19 mouse cellular contexts compared by ENCODE assay signal in genomic region chr14:60539040-60539439, GRCm38 (mm10).
DNase-seq lines count a peak whose midpoint lies in the region; ATAC-seq and TF ChIP-seq lines count a peak whose summit lies in the region.
"Had no signal": no experiment of that assay in that cellular context is flagged by ENCODE, and none has a peak within 500 bp of the region (broad histone marks: within the 10 kb centered on the region; RNA-seq: fewer than 3 reads in every experiment).

No protein-coding gene starts in this region.

- no peak for TF ChIP-seq POLR2A in kidney, adult 2 months (IDR thresholded peaks at IDR 0.05; ENCODE audit: low read depth, low read length)

- no peak overlapping the region for H3K9ac ChIP-seq in forebrain, embryonic 14.5 days (ENCODE audit: low read length)
- no peak overlapping the region for H3K9ac ChIP-seq in forebrain, embryonic 12.5 days
- no peak overlapping the region for H3K9ac ChIP-seq in kidney, embryonic 15.5 days
- H3K9ac ChIP-seq in lung, embryonic 16.5 days (ENCODE audit: low read length), result no peak overlapping the region
- H3K9ac ChIP-seq: embryonic facial prominence, embryonic 13.5 days; forebrain, embryonic 15.5 days; midbrain, embryonic 15.5 days had no signal

- TF ChIP-seq CTCF in kidney, adult 2 months (conservative IDR thresholded peaks at IDR 0.05; ENCODE audit: insufficient read depth, insufficient read length, low read depth, low read length), result peak; percentile 40; the same call in 1 of the 2 replicates

- H3K27ac ChIP-seq in forebrain, embryonic 14.5 days (ENCODE audit: low read depth, low read length), result no peak overlapping the region
- no peak overlapping the region for H3K27ac ChIP-seq in forebrain, embryonic 12.5 days
- H3K27ac ChIP-seq in kidney, adult 2 months (ENCODE audit: insufficient read depth, low read depth, low read length), result 0 out of 2 replicates have a peak overlapping the region, but pooled peaks have one; percentile 26
- H3K27ac ChIP-seq in kidney, embryonic 15.5 days, result no peak overlapping the region
- no peak overlapping the region for H3K27ac ChIP-seq in lung, embryonic 16.5 days (ENCODE audit: low read length)
- H3K27ac ChIP-seq: forebrain, embryonic 15.5 days; midbrain, embryonic 15.5 days had no signal

- peaks cover 2% of the 10 kb centered on the region; the same call in 1 of the 2 replicates for H3K4me1 ChIP-seq in forebrain, embryonic 14.5 days (ENCODE audit: control insufficient read depth, insufficient read depth, low read length)
- peaks cover 4% of the 10 kb centered on the region for H3K4me1 ChIP-seq in forebrain, embryonic 12.5 days
- no peaks in the 10 kb centered on the region for H3K4me1 ChIP-seq in kidney, adult 2 months (ENCODE audit: control insufficient read depth, insufficient read depth, low read length)
- peaks cover 15% of the 10 kb centered on the region; the same call in 1 of the 2 replicates for H3K4me1 ChIP-seq in kidney, embryonic 15.5 days
- peaks cover 5% of the 10 kb centered on the region for H3K4me1 ChIP-seq in lung, embryonic 16.5 days (replicated peaks; ENCODE audit: control insufficient read depth, insufficient read depth, low read length)

- no peaks in the 10 kb centered on the region for H3K9me3 ChIP-seq in forebrain, embryonic 14.5 days (replicated peaks; ENCODE audit: control insufficient read depth, low read length)
- H3K9me3 ChIP-seq in forebrain, embryonic 12.5 days, result 0 out of 2 replicates have a peak, but pooled peaks cover 3% of the 10 kb centered on the region
- H3K9me3 ChIP-seq in kidney, embryonic 15.5 days (replicated peaks), result no peaks in the 10 kb centered on the region
- no peaks in the 10 kb centered on the region for H3K9me3 ChIP-seq in lung, embryonic 16.5 days (ENCODE audit: control insufficient read depth, low read length)
- H3K9me3 ChIP-seq: embryonic facial prominence, embryonic 13.5 days; forebrain, embryonic 15.5 days; midbrain, embryonic 15.5 days had no signal

- H3K36me3 ChIP-seq in forebrain, embryonic 14.5 days (ENCODE audit: control insufficient read depth, insufficient read depth, low read length), result no peaks in the 10 kb centered on the region
- H3K36me3 ChIP-seq in forebrain, embryonic 12.5 days (replicated peaks), result no peaks in the 10 kb centered on the region
- H3K36me3 ChIP-seq in kidney, adult 2 months (ENCODE audit: control insufficient read depth, insufficient read depth, low read length), result no peaks in the 10 kb centered on the region
- no peaks in the 10 kb centered on the region for H3K36me3 ChIP-seq in kidney, embryonic 15.5 days
- no peaks in the 10 kb centered on the region for H3K36me3 ChIP-seq in lung, embryonic 16.5 days (ENCODE audit: control insufficient read depth, insufficient read depth, low read length)
- H3K36me3 ChIP-seq: embryonic facial prominence, embryonic 13.5 days; forebrain, embryonic 15.5 days; midbrain, embryonic 15.5 days had no signal

- no peaks in the 10 kb centered on the region for H3K27me3 ChIP-seq in forebrain, embryonic 14.5 days (replicated peaks; ENCODE audit: control insufficient read depth, insufficient read depth, low read length)
- no peaks in the 10 kb centered on the region for H3K27me3 ChIP-seq in forebrain, embryonic 12.5 days
- no peaks in the 10 kb centered on the region for H3K27me3 ChIP-seq in kidney, adult 2 months (replicated peaks; ENCODE audit: control insufficient read depth, insufficient read depth, low read length)
- no peaks in the 10 kb centered on the region for H3K27me3 ChIP-seq in kidney, embryonic 15.5 days
- H3K27me3 ChIP-seq in lung, embryonic 16.5 days (ENCODE audit: control insufficient read depth, insufficient read depth, low read depth, low read length), result no peaks in the 10 kb centered on the region
- H3K27me3 ChIP-seq: embryonic facial prominence, embryonic 13.5 days; forebrain, embryonic 15.5 days; midbrain, embryonic 15.5 days had no signal

- WGBS in forebrain, embryonic 14.5 days, result 81% methylated on average over 2 of the region's 2 CpGs
- WGBS in forebrain, embryonic 12.5 days, result 82% methylated on average over 2 of the region's 2 CpGs
- 70% methylated on average over 2 of the region's 2 CpGs for WGBS in kidney, adult 2 months
- WGBS in kidney, embryonic 15.5 days, result 81% methylated on average over 2 of the region's 2 CpGs
- WGBS in lung, embryonic 16.5 days, result 77% methylated on average over 2 of the region's 2 CpGs

- H3K4me3 ChIP-seq in forebrain, embryonic 14.5 days (ENCODE audit: low read depth, low read length), result no peak overlapping the region
- H3K4me3 ChIP-seq in forebrain, embryonic 12.5 days (replicated peaks), result no peak overlapping the region
- H3K4me3 ChIP-seq in kidney, adult 2 months (ENCODE audit: insufficient read depth, low read depth, low read length), result no peak overlapping the region
- no peak overlapping the region for H3K4me3 ChIP-seq in kidney, embryonic 15.5 days (replicated peaks)
- H3K4me3 ChIP-seq in lung, embryonic 16.5 days (ENCODE audit: low read length), result no peak overlapping the region
- H3K4me3 ChIP-seq: embryonic facial prominence, embryonic 13.5 days; forebrain, embryonic 15.5 days; midbrain, embryonic 15.5 days had no signal

- H3K4me2 ChIP-seq in forebrain, embryonic 14.5 days (ENCODE audit: low read length), result no peak overlapping the region
- no peak overlapping the region for H3K4me2 ChIP-seq in forebrain, embryonic 12.5 days
- no peak overlapping the region for H3K4me2 ChIP-seq in kidney, embryonic 15.5 days
- H3K4me2 ChIP-seq in lung, embryonic 16.5 days (ENCODE audit: low read depth, low read length), result no peak overlapping the region
- H3K4me2 ChIP-seq: embryonic facial prominence, embryonic 13.5 days; forebrain, embryonic 15.5 days; midbrain, embryonic 15.5 days had no signal

- ATAC-seq in forebrain, embryonic 14.5 days, result peak; percentile 40; the same call in 1 of the 2 replicates
- ATAC-seq in forebrain, embryonic 12.5 days (ENCODE audit: low FRiP score), result no peak
- no peak for ATAC-seq in kidney, embryonic 15.5 days (replicated peaks; ENCODE audit: low FRiP score)
- 0 out of 2 replicates have a peak, but pooled peaks have one; percentile 27 for ATAC-seq in lung, embryonic 16.5 days (ENCODE audit: low read depth)
- ATAC-seq: activated CD4-positive, CD25-positive, alpha-beta regulatory T cell, adult 4 months; forebrain, embryonic 15.5 days; inflammation-experienced regulatory T-cells, adult 6 months; midbrain, embryonic 15.5 days had no signal

- peak; percentile 62 for DNase-seq in forebrain, embryonic 14.5 days (ENCODE audit: low spot score)
- peak; percentile 37 for DNase-seq in kidney, adult 2 months
- no peak for DNase-seq in lung, postnatal 25 days (ENCODE audit: low spot score)
- peak; percentile 49 for DNase-seq in kidney, postnatal 14 days
- DNase-seq in urinary bladder, postnatal 4 days (ENCODE audit: low spot score in 2 of 2), result no peak
- DNase-seq: cerebellum, adult 11 months; layer of hippocampus, adult 9-11 months; liver; lung, postnatal 14 days; right cerebral cortex, postnatal 14 days; thymus, postnatal 36 days had no signal

Comparison
In these comparisons a context has a peak if more than half of its experiments do, and no peak if none do; other contexts are left out.
1. ATAC-seq: peak in forebrain, embryonic 14.5 days (single experiment) and lung, embryonic 16.5 days (single experiment); none in forebrain, embryonic 12.5 days (single experiment) and kidney, embryonic 15.5 days (single experiment).
2. DNase-seq: peak in forebrain, embryonic 14.5 days (single experiment), kidney, adult 2 months (single experiment) and kidney, postnatal 14 days (single experiment); none in lung, postnatal 25 days (single experiment) and urinary bladder, postnatal 4 days (0 of 2).